Mouse (Mus musculus): ENCODE data around the gene Tmem81.
A peak's percentile ranks its signal among the peaks of the same experiment; 100 is the strongest.

Tmem81 gene

GRCm38 (mm10) chr1:132520764-132521163 is 14.7 kb downstream of the Tmem81 start:
- DNase-seq = peak; percentile 57 to 72

- DNase-seq = no peak
Measured at GRCm38 (mm10) chr1:132523048-132523447, 17.0 kb downstream of the Tmem81 start.

- peak; percentile 43 to 46 for DNase-seq
Measured at GRCm38 (mm10) chr1:132523920-132524319, 17.9 kb downstream of the Tmem81 start.

GRCm38 (mm10) chr1:132525832-132526231 is 19.8 kb downstream of the Tmem81 start:
- DNase-seq = peak in 1 of 2 experiments; percentile 32

GRCm38 (mm10) chr1:132528071-132528470 is 22.0 kb downstream of the Tmem81 start:
- no peak for DNase-seq

GRCm38 (mm10) chr1:132528647-132529334 is 22.8 kb downstream of the Tmem81 start:
- DNase-seq = no peak

- DNase-seq = no peak
Measured at GRCm38 (mm10) chr1:132530631-132531191, 24.7 kb downstream of the Tmem81 start.

GRCm38 (mm10) chr1:132532521-132532920 is 26.5 kb downstream of the Tmem81 start:
- DNase-seq = no peak

GRCm38 (mm10) chr1:132533840-132534239 is 27.8 kb downstream of the Tmem81 start:
- no peak for DNase-seq

GRCm38 (mm10) chr1:132535541-132535940 is 29.5 kb downstream of the Tmem81 start:
- no peak for DNase-seq

GRCm38 (mm10) chr1:132536416-132536815 is 30.4 kb downstream of the Tmem81 start:
- no peak for DNase-seq

GRCm38 (mm10) chr1:132537736-132538135 is 31.7 kb downstream of the Tmem81 start:
- DNase-seq = no peak

GRCm38 (mm10) chr1:132540701-132541100 is 34.7 kb downstream of the Tmem81 start:
- DNase-seq = no peak

- no peak for DNase-seq
Measured at GRCm38 (mm10) chr1:132541171-132541823, 35.3 kb downstream of the Tmem81 start.

GRCm38 (mm10) chr1:132541824-132542599 is 36.0 kb downstream of the Tmem81 start:
- DNase-seq = no peak

- DNase-seq = no peak
Measured at GRCm38 (mm10) chr1:132542762-132543306, 36.8 kb downstream of the Tmem81 start, which contains the start of gene Cntn2. Cntn2 (minus strand) TSS chr1:132543256.

GRCm38 (mm10) chr1:132543789-132544188 is 37.8 kb downstream of the Tmem81 start:
- DNase-seq = no peak

- DNase-seq = no peak
Measured at GRCm38 (mm10) chr1:132557901-132558631, 52.0 kb downstream of the Tmem81 start.

Data from thymus, postnatal 36 days (tissue).